Mouse (Mus musculus): ENCODE data around the gene Wwtr1. TPM values are rescaled to one million over a fixed set of nuclear protein-coding genes. Genes with fewer than 3 reads are reported as not detected.

The Wwtr1 gene
- 20.4 and 23.4 TPM in 2 replicates for polyA plus RNA-seq (2014; fragmentation: Nextera tagmentation; extraction: Ambion mirVana)

- Histone ChIP-seq H3K4me2 (ENCODE audit: low read length) (peak within 1 kb of the TSS; percentile 73), H3K4me1 (replicated peaks; ENCODE audit: control insufficient read depth, insufficient read depth, low read length) (peaks cover 18% of the 10 kb centered on the region), H3K36me3 (ENCODE audit: control insufficient read depth, insufficient read depth, low read length) (0 out of 2 replicates have a peak, but pooled peaks cover 2% of the 10 kb centered on the region), H3K27me3 (replicated peaks; ENCODE audit: control insufficient read depth, insufficient read depth, low read length) (no peaks in the 10 kb centered on the region), H3K9me3 (ENCODE audit: control insufficient read depth, low read length) (no peaks in the 10 kb centered on the region), H3K9ac (ENCODE audit: low read length) (peak within 1 kb of the TSS; percentile 84), H3K4me3 (ENCODE audit: low read depth, low read length) (peak within 1 kb of the TSS; percentile 79), H3K27ac (ENCODE audit: low read depth) (peak within 1 kb of the TSS; percentile 96)
- DNase-seq (ENCODE audit: low spot score), result peak; percentile 91
- WGBS, result under 1% methylated on average over 36 of the region's 36 CpGs
- ATAC-seq (replicated peaks; ENCODE audit: low FRiP score, low TSS enrichment, low read depth), result peak; percentile 91
Observed at GRCm38 (mm10) chr3:57575660-57576055, at the start of gene Wwtr1. Gene Wwtr1, minus strand, starts transcription at chr3:57575910.

GRCm38 (mm10) chr3:57619718-57620117, 44.0 kb upstream of the Wwtr1 start:
- DNase-seq (ENCODE audit: low spot score), result no peak
- H3K9ac ChIP-seq (ENCODE audit: low read length), result no peak overlapping the region
- no peak for ATAC-seq (replicated peaks; ENCODE audit: low FRiP score, low TSS enrichment, low read depth)
- no peaks in the 10 kb centered on the region for H3K9me3 ChIP-seq (ENCODE audit: control insufficient read depth, low read length)
- H3K4me1 ChIP-seq (replicated peaks; ENCODE audit: control insufficient read depth, insufficient read depth, low read length), result no peaks in the 10 kb centered on the region
- H3K4me2 ChIP-seq (ENCODE audit: low read length), result no peak overlapping the region
- H3K36me3 ChIP-seq (ENCODE audit: control insufficient read depth, insufficient read depth, low read length), result no peaks in the 10 kb centered on the region
- H3K27me3 ChIP-seq (replicated peaks; ENCODE audit: control insufficient read depth, insufficient read depth, low read length), result no peaks in the 10 kb centered on the region
- no peak overlapping the region for H3K27ac ChIP-seq (ENCODE audit: low read depth)
- WGBS, result 79% methylated on average over 4 of the region's 4 CpGs
- no peak overlapping the region for H3K4me3 ChIP-seq (ENCODE audit: low read depth, low read length)

GRCm38 (mm10) chr3:57615652-57616051, 39.9 kb upstream of the Wwtr1 start:
- ATAC-seq (replicated peaks; ENCODE audit: low FRiP score, low TSS enrichment, low read depth), result no peak
- Histone ChIP-seq H3K4me2 (ENCODE audit: low read length) (no peak overlapping the region), H3K27ac (ENCODE audit: low read depth) (no peak overlapping the region), H3K36me3 (ENCODE audit: control insufficient read depth, insufficient read depth, low read length) (no peaks in the 10 kb centered on the region), H3K4me1 (replicated peaks; ENCODE audit: control insufficient read depth, insufficient read depth, low read length) (no peaks in the 10 kb centered on the region), H3K4me3 (ENCODE audit: low read depth, low read length) (no peak overlapping the region), H3K9me3 (ENCODE audit: control insufficient read depth, low read length) (no peaks in the 10 kb centered on the region), H3K9ac (ENCODE audit: low read length) (no peak overlapping the region), H3K27me3 (replicated peaks; ENCODE audit: control insufficient read depth, insufficient read depth, low read length) (no peaks in the 10 kb centered on the region)
- DNase-seq (ENCODE audit: low spot score), result no peak
- 87% methylated on average over 4 of the region's 4 CpGs for WGBS

GRCm38 (mm10) chr3:57612430-57612997, 36.8 kb upstream of the Wwtr1 start:
- H3K9me3 ChIP-seq (ENCODE audit: control insufficient read depth, low read length), result no peaks in the 10 kb centered on the region
- no peak overlapping the region for H3K27ac ChIP-seq (ENCODE audit: low read depth)
- no peaks in the 10 kb centered on the region for H3K36me3 ChIP-seq (ENCODE audit: control insufficient read depth, insufficient read depth, low read length)
- ATAC-seq (replicated peaks; ENCODE audit: low FRiP score, low TSS enrichment, low read depth) (no peak), DNase-seq (ENCODE audit: low spot score) (no peak)
- no peaks in the 10 kb centered on the region for H3K27me3 ChIP-seq (replicated peaks; ENCODE audit: control insufficient read depth, insufficient read depth, low read length)
- WGBS, result 74% methylated on average over 3 of the region's 3 CpGs
- no peak overlapping the region for H3K9ac ChIP-seq (ENCODE audit: low read length)
- no peak overlapping the region for H3K4me2 ChIP-seq (ENCODE audit: low read length)
- no peak overlapping the region for H3K4me3 ChIP-seq (ENCODE audit: low read depth, low read length)
- H3K4me1 ChIP-seq (replicated peaks; ENCODE audit: control insufficient read depth, insufficient read depth, low read length), result no peaks in the 10 kb centered on the region

- Histone ChIP-seq H3K4me1 (replicated peaks; ENCODE audit: control insufficient read depth, insufficient read depth, low read length) (no peaks in the 10 kb centered on the region), H3K27ac (ENCODE audit: low read depth) (no peak overlapping the region), H3K9ac (ENCODE audit: low read length) (no peak overlapping the region), H3K27me3 (replicated peaks; ENCODE audit: control insufficient read depth, insufficient read depth, low read length) (no peaks in the 10 kb centered on the region), H3K4me2 (ENCODE audit: low read length) (no peak overlapping the region), H3K36me3 (ENCODE audit: control insufficient read depth, insufficient read depth, low read length) (no peaks in the 10 kb centered on the region), H3K9me3 (ENCODE audit: control insufficient read depth, low read length) (no peaks in the 10 kb centered on the region), H3K4me3 (ENCODE audit: low read depth, low read length) (no peak overlapping the region)
- 43% methylated on average over 7 of the region's 7 CpGs for WGBS
- DNase-seq (ENCODE audit: low spot score) (no peak), ATAC-seq (replicated peaks; ENCODE audit: low FRiP score, low TSS enrichment, low read depth) (no peak)
Observed at GRCm38 (mm10) chr3:57611776-57612175, 36.1 kb upstream of the Wwtr1 start.

- Histone ChIP-seq H3K4me3 (ENCODE audit: low read depth, low read length) (no peak overlapping the region), H3K27me3 (replicated peaks; ENCODE audit: control insufficient read depth, insufficient read depth, low read length) (no peaks in the 10 kb centered on the region), H3K4me2 (ENCODE audit: low read length) (no peak overlapping the region), H3K9ac (ENCODE audit: low read length) (no peak overlapping the region), H3K4me1 (replicated peaks; ENCODE audit: control insufficient read depth, insufficient read depth, low read length) (no peaks in the 10 kb centered on the region), H3K36me3 (ENCODE audit: control insufficient read depth, insufficient read depth, low read length) (no peaks in the 10 kb centered on the region), H3K27ac (ENCODE audit: low read depth) (no peak overlapping the region), H3K9me3 (ENCODE audit: control insufficient read depth, low read length) (no peaks in the 10 kb centered on the region)
- ATAC-seq (replicated peaks; ENCODE audit: low FRiP score, low TSS enrichment, low read depth) (no peak), DNase-seq (ENCODE audit: low spot score) (no peak)
- WGBS, result 48% methylated on average over 1 of the region's 1 CpGs
Observed at GRCm38 (mm10) chr3:57604618-57605015, 28.9 kb upstream of the Wwtr1 start.

GRCm38 (mm10) chr3:57603891-57604617, 28.3 kb upstream of the Wwtr1 start:
- H3K36me3 ChIP-seq (ENCODE audit: control insufficient read depth, insufficient read depth, low read length), result no peaks in the 10 kb centered on the region
- 66% methylated on average over 5 of the region's 5 CpGs for WGBS
- H3K9me3 ChIP-seq (ENCODE audit: control insufficient read depth, low read length), result no peaks in the 10 kb centered on the region
- H3K4me3 ChIP-seq (ENCODE audit: low read depth, low read length), result no peak overlapping the region
- ATAC-seq (replicated peaks; ENCODE audit: low FRiP score, low TSS enrichment, low read depth) (no peak), DNase-seq (ENCODE audit: low spot score) (no peak)
- no peak overlapping the region for H3K27ac ChIP-seq (ENCODE audit: low read depth)
- H3K27me3 ChIP-seq (replicated peaks; ENCODE audit: control insufficient read depth, insufficient read depth, low read length), result no peaks in the 10 kb centered on the region
- no peak overlapping the region for H3K9ac ChIP-seq (ENCODE audit: low read length)
- H3K4me2 ChIP-seq (ENCODE audit: low read length), result no peak overlapping the region
- H3K4me1 ChIP-seq (replicated peaks; ENCODE audit: control insufficient read depth, insufficient read depth, low read length), result no peaks in the 10 kb centered on the region

GRCm38 (mm10) chr3:57602610-57603009, 26.9 kb upstream of the Wwtr1 start:
- Histone ChIP-seq H3K9ac (ENCODE audit: low read length) (no peak overlapping the region), H3K4me1 (replicated peaks; ENCODE audit: control insufficient read depth, insufficient read depth, low read length) (no peaks in the 10 kb centered on the region), H3K4me2 (ENCODE audit: low read length) (no peak overlapping the region), H3K9me3 (ENCODE audit: control insufficient read depth, low read length) (no peaks in the 10 kb centered on the region), H3K36me3 (ENCODE audit: control insufficient read depth, insufficient read depth, low read length) (no peaks in the 10 kb centered on the region), H3K27ac (ENCODE audit: low read depth) (no peak overlapping the region), H3K4me3 (ENCODE audit: low read depth, low read length) (no peak overlapping the region), H3K27me3 (replicated peaks; ENCODE audit: control insufficient read depth, insufficient read depth, low read length) (no peaks in the 10 kb centered on the region)
- no peak for ATAC-seq (replicated peaks; ENCODE audit: low FRiP score, low TSS enrichment, low read depth)
- DNase-seq (ENCODE audit: low spot score), result no peak
- 82% methylated on average over 4 of the region's 4 CpGs for WGBS

GRCm38 (mm10) chr3:57596566-57596965, 20.9 kb upstream of the Wwtr1 start:
- Histone ChIP-seq H3K4me2 (ENCODE audit: low read length) (no peak overlapping the region), H3K9me3 (ENCODE audit: control insufficient read depth, low read length) (no peaks in the 10 kb centered on the region), H3K36me3 (ENCODE audit: control insufficient read depth, insufficient read depth, low read length) (no peaks in the 10 kb centered on the region), H3K4me1 (replicated peaks; ENCODE audit: control insufficient read depth, insufficient read depth, low read length) (no peaks in the 10 kb centered on the region; the same call in 1 of the 2 replicates), H3K9ac (ENCODE audit: low read length) (no peak overlapping the region), H3K27ac (ENCODE audit: low read depth) (0 out of 2 replicates have a peak overlapping the region, but pooled peaks have one; percentile 22), H3K4me3 (ENCODE audit: low read depth, low read length) (no peak overlapping the region), H3K27me3 (replicated peaks; ENCODE audit: control insufficient read depth, insufficient read depth, low read length) (no peaks in the 10 kb centered on the region)
- ATAC-seq (replicated peaks; ENCODE audit: low FRiP score, low TSS enrichment, low read depth) (no peak), DNase-seq (ENCODE audit: low spot score) (no peak)
- 29% methylated on average over 7 of the region's 7 CpGs for WGBS

Data from intestine, embryonic 14.5 days (tissue).